Mouse (Mus musculus) hindbrain, embryonic 14.5 days (tissue): ENCODE results near the gene Edn2. TPM values are rescaled to one million over a fixed set of nuclear protein-coding genes. Genes with fewer than 3 reads are reported as not detected.

Experiments used
- ATAC-seq: fragments of 200-750 bp; cut with Nextera tagmentation; 2 replicates; pipeline ENCODE4 v1.8.0; 2017; ENCODE audit warnings: moderate number of reproducible peaks, mild to moderate bottlenecking, moderate TSS enrichment, moderate library complexity; ENCODE audit not compliant: low FRiP score
- DNase-seq: peaks from one replicate; pipeline ENCODE4 v3.0.0-alpha.2; 2015; ENCODE audit warnings: low spot score
- H3K27ac ChIP-seq: fragments of 300-500 bp; sonication (generic); 2 replicates; pipeline ENCODE4 v1.5.1; 2014; ENCODE audit warnings: mild to moderate bottlenecking, moderate library complexity
- H3K27me3 ChIP-seq: fragments of 300-500 bp; sonication (generic); 2 replicates; pipeline ENCODE4 v1.6.1; 2014; ENCODE audit warnings: mild to moderate bottlenecking, low read length, mixed read lengths; ENCODE audit not compliant: control insufficient read depth, insufficient read depth
- H3K36me3 ChIP-seq: fragments of 300-500 bp; sonication (generic); replicated peaks from 2 replicates; pipeline ENCODE4 v1.6.1; 2014; ENCODE audit not compliant: control insufficient read depth, insufficient read depth
- H3K4me1 ChIP-seq: fragments of 300-500 bp; sonication (generic); replicated peaks from 2 replicates; pipeline ENCODE4 v1.6.1; 2014; ENCODE audit warnings: antibody characterized with exemption, low read length, mixed read lengths; ENCODE audit not compliant: control insufficient read depth, insufficient read depth
- H3K4me2 ChIP-seq: fragments of 300-500 bp; sonication (generic); replicated peaks from 2 replicates; pipeline ENCODE4 v1.6.1; 2014; ENCODE audit warnings: mild to moderate bottlenecking, moderate library complexity
- H3K4me3 ChIP-seq: fragments of 300-500 bp; sonication (generic); replicated peaks from 2 replicates; pipeline ENCODE4 v1.5.1; 2014; ENCODE audit warnings: mild to moderate bottlenecking, low read length
- H3K9ac ChIP-seq: fragments of 300-500 bp; sonication (generic); 2 replicates; pipeline ENCODE4 v1.6.1; 2014
- H3K9me3 ChIP-seq: fragments of 300-500 bp; sonication (generic); 2 replicates; pipeline ENCODE4 v1.6.1; 2016; ENCODE audit warnings: low read length; ENCODE audit not compliant: control insufficient read depth
- WGBS: fragments of 180-500 bp; shearing (Covaris S2); extraction: QIAGEN DNeasy Blood & Tissue Kit; methylation state at CpG from one replicate; pipeline ENCODE4 v1.1.7; 2014; 5-methylcytosine and 5-hydroxymethylcytosine counted together
- polyA plus RNA-seq: library from polyadenylated mRNA; unstranded; fragments of >200 nt; fragmentation: Nextera tagmentation; extraction: Ambion mirVana; gene quantifications from 2 replicates; pipeline ENCODE4 v1.2.1, GENCODE M21; 2014

Gene Edn2
- polyA plus RNA-seq, 1 experiment from 2014 or later, result not detected

GRCm38 (mm10) chr4:120150345-120150920 is 10.6 kb upstream of the Edn2 start:
- WGBS, result 58% methylated on average over 6 of the region's 6 CpGs
- Histone ChIP-seq H3K4me1 (peaks cover 7% of the 10 kb centered on the region; the same call in 1 of the 2 replicates), H3K4me2 (no peak overlapping the region), H3K4me3 (no peak overlapping the region), H3K27me3 (no peaks in the 10 kb centered on the region), H3K27ac (no peak overlapping the region), H3K36me3 (no peaks in the 10 kb centered on the region), H3K9me3 (no peaks in the 10 kb centered on the region), H3K9ac (no peak overlapping the region)
- no peak for DNase-seq
- no peak for ATAC-seq

- no peak overlapping the region for H3K27ac ChIP-seq
- H3K36me3 ChIP-seq, result no peaks in the 10 kb centered on the region
- no peaks in the 10 kb centered on the region for H3K9me3 ChIP-seq
- 80% methylated on average over 6 of the region's 6 CpGs for WGBS
- peaks cover 7% of the 10 kb centered on the region; the same call in 1 of the 2 replicates for H3K4me1 ChIP-seq
- no peak overlapping the region for H3K4me3 ChIP-seq
- no peak for DNase-seq
- ATAC-seq, result no peak
- no peak overlapping the region for H3K4me2 ChIP-seq
- no peak overlapping the region for H3K9ac ChIP-seq
- no peaks in the 10 kb centered on the region for H3K27me3 ChIP-seq
Observed at GRCm38 (mm10) chr4:120151906-120152305, 9.1 kb upstream of the Edn2 start.

- Histone ChIP-seq H3K27me3 (no peaks in the 10 kb centered on the region), H3K4me2 (no peak overlapping the region), H3K36me3 (no peaks in the 10 kb centered on the region), H3K4me1 (peaks cover 7% of the 10 kb centered on the region; the same call in 1 of the 2 replicates), H3K4me3 (no peak overlapping the region), H3K27ac (no peak overlapping the region), H3K9ac (no peak overlapping the region), H3K9me3 (no peaks in the 10 kb centered on the region)
- ATAC-seq (no peak), DNase-seq (no peak)
- WGBS, result 66% methylated on average over 4 of the region's 4 CpGs
Observed at GRCm38 (mm10) chr4:120152648-120153047, 8.4 kb upstream of the Edn2 start.

DNA sequence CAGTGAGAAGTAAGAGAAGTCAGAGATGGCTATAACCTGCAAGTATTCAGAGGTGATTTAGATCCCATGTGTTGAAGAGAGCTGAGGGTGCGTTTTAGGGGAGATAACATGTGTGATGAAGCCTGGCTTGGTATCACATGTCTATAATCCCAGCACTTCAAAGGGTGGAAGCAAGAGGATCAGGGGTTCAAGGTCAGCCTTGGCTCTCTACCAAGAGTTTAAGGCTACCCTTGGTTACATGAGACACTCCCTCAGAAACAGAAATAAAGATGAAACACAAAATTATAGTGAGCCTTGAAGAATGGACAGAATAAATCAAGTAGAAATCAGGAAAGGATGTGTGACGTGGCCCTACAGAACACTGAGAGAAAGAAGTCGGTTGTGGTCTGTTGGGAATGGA is 7.3 kb upstream of the Edn2 start:
- Histone ChIP-seq H3K4me1 (peaks cover 3% of the 10 kb centered on the region; the same call in 1 of the 2 replicates), H3K9ac (no peak overlapping the region), H3K36me3 (no peaks in the 10 kb centered on the region), H3K27ac (no peak overlapping the region), H3K4me2 (no peak overlapping the region), H3K27me3 (no peaks in the 10 kb centered on the region), H3K4me3 (no peak overlapping the region), H3K9me3 (no peaks in the 10 kb centered on the region)
- no peak for DNase-seq
- WGBS, result 89% methylated on average over 3 of the region's 3 CpGs
- ATAC-seq, result no peak

DNA sequence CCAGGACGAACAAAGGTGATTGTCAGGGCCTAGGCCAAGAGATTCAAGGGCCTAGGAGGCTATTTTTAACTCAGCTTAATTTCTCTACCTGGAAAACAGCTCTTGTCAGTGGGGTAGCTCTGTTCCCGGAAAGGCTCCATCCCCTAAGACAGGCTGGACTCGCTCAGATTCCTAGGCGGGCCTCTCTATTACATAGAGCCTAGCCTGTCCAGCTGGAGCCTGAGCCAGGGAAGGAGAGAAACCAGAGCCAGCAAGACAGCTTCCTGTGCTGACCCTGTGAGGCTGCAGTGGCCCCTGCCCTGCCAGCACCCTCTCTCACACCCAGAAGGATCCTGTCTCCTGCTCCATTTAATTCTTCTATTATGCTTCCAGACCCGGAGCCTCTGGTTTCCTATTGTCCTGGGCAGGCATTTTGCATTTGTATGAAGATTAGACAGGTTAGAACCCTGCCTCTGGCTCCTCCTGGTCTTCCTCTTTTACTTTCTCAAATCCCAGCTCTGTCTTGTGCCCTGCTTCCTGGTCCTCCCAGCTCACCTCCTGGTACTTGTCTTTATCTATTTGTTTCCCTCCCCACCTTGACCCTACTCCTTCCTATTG is 2.2 kb upstream of the Edn2 start:
- Histone ChIP-seq H3K4me1 (0 out of 2 replicates have a peak, but pooled peaks cover 5% of the 10 kb centered on the region), H3K36me3 (no peaks in the 10 kb centered on the region), H3K27ac (no peak overlapping the region), H3K4me2 (no peak overlapping the region), H3K9ac (no peak overlapping the region), H3K4me3 (no peak overlapping the region), H3K27me3 (no peaks in the 10 kb centered on the region), H3K9me3 (no peaks in the 10 kb centered on the region)
- WGBS, result 51% methylated on average over 5 of the region's 5 CpGs
- no peak for ATAC-seq
- DNase-seq, result no peak

- Histone ChIP-seq H3K36me3 (no peaks in the 10 kb centered on the region), H3K9me3 (no peaks in the 10 kb centered on the region), H3K4me3 (no peak overlapping the region), H3K4me1 (0 out of 2 replicates have a peak, but pooled peaks cover 5% of the 10 kb centered on the region), H3K27ac (no peak overlapping the region), H3K4me2 (no peak overlapping the region), H3K9ac (no peak overlapping the region), H3K27me3 (no peaks in the 10 kb centered on the region)
- 89% methylated on average over 8 of the region's 8 CpGs for WGBS
- ATAC-seq (no peak), DNase-seq (no peak)
Observed at GRCm38 (mm10) chr4:120162586-120162985, 1.6 kb downstream of the Edn2 start.

GRCm38 (mm10) chr4:120163242-120163641 is 2.2 kb downstream of the Edn2 start:
- Histone ChIP-seq H3K27me3 (no peaks in the 10 kb centered on the region), H3K9me3 (no peaks in the 10 kb centered on the region), H3K36me3 (no peaks in the 10 kb centered on the region), H3K4me1 (0 out of 2 replicates have a peak, but pooled peaks cover 5% of the 10 kb centered on the region), H3K27ac (no peak overlapping the region), H3K9ac (no peak overlapping the region), H3K4me3 (no peak overlapping the region), H3K4me2 (no peak overlapping the region)
- ATAC-seq (no peak), DNase-seq (no peak)
- 65% methylated on average over 11 of the region's 11 CpGs for WGBS

DNA sequence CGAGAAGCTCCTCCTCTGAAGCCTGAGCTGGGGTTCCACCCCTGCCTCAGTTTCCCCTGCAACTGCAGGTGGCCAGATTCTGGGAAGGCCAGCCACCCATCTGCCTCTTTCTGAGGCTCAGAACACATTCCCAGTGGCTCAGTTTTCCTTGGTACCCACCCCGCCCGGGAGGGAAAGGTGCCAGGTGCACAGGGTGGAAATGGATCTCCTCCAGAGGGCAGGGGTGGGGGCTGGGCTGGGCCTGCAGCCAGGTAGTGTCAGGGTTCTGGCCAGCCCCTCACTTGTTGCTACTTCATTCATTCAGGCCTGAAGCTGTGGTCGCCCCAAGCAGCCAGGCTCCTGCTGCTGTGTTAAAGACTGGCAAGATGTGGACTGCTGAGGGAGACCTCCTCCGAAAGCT is 3.3 kb downstream of the Edn2 start:
- Histone ChIP-seq H3K36me3 (no peaks in the 10 kb centered on the region), H3K9ac (no peak overlapping the region), H3K27ac (no peak overlapping the region)

DNA sequence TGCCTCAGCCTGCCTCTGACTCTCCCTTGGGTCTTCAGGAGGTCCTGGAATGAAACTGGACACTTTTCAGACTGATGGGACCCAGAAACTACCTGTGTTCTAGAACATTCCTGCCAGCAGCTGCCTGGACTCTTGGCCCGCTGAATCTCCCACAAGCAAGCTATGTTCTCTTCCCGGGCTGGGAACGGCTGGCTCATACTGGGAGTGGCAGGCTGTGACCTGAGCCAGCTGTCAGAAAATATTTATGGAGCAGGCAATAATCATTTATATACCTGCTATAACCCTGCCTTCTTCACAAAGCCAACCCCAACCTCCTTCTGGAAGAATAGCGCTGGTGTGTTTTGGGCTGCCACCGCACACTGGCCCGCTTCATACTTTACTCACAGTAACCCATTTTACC is 6.8 kb downstream of the Edn2 start:
- H3K9ac ChIP-seq, result no peak overlapping the region
- H3K36me3 ChIP-seq, result no peaks in the 10 kb centered on the region
- no peak overlapping the region for H3K4me3 ChIP-seq
- H3K4me2 ChIP-seq, result no peak overlapping the region
- 86% methylated on average over 6 of the region's 6 CpGs for WGBS
- H3K4me1 ChIP-seq, result 0 out of 2 replicates have a peak, but pooled peaks cover 16% of the 10 kb centered on the region
- H3K9me3 ChIP-seq, result no peaks in the 10 kb centered on the region
- no peaks in the 10 kb centered on the region for H3K27me3 ChIP-seq
- H3K27ac ChIP-seq, result no peak overlapping the region
- DNase-seq, result no peak
- ATAC-seq, result no peak

More for the DNA sequence above, 3.3 kb downstream of the Edn2 start:
- DNase-seq, result no peak
- no peaks in the 10 kb centered on the region for H3K27me3 ChIP-seq
- H3K4me2 ChIP-seq, result no peak overlapping the region
- WGBS, result 79% methylated on average over 5 of the region's 5 CpGs
- H3K4me1 ChIP-seq, result 0 out of 2 replicates have a peak, but pooled peaks cover 5% of the 10 kb centered on the region
- no peak overlapping the region for H3K4me3 ChIP-seq
- H3K9me3 ChIP-seq, result no peaks in the 10 kb centered on the region
- no peak for ATAC-seq
